Mouse (Mus musculus) liver, postnatal 0 days (tissue): ENCODE data around the gene Ttn. TPM values are rescaled to one million over a fixed set of nuclear protein-coding genes. Genes with fewer than 3 reads are reported as not detected.

Experiments used
- ATAC-seq: fragments of 200-750 bp; cut with Nextera tagmentation; 2 replicates; pipeline ENCODE4 v1.8.0; 2017; ENCODE audit warnings: mild to moderate bottlenecking, moderate library complexity
- DNase-seq: peaks from one replicate; pipeline ENCODE4 v3.0.0-alpha.2; 2016
- H3K27ac ChIP-seq: fragments of 300-500 bp; sonication (generic); 2 replicates; pipeline ENCODE4 v1.5.1; 2014; ENCODE audit warnings: antibody characterized with exemption, moderate library complexity, mild to moderate bottlenecking, low read depth
- H3K27me3 ChIP-seq: fragments of 300-500 bp; sonication (generic); 2 replicates; pipeline ENCODE4 v1.6.1; 2014; ENCODE audit warnings: low read length, control low read depth, mixed read lengths; ENCODE audit not compliant: insufficient read depth
- H3K36me3 ChIP-seq: fragments of 300-500 bp; sonication (generic); replicated peaks from 2 replicates; pipeline ENCODE4 v1.6.1; 2014; ENCODE audit warnings: mild to moderate bottlenecking, control low read depth, low read length, moderate library complexity, mixed read lengths; ENCODE audit not compliant: insufficient read depth
- H3K4me1 ChIP-seq: fragments of 300-500 bp; sonication (generic); 2 replicates; pipeline ENCODE4 v1.6.1; 2014; ENCODE audit warnings: antibody characterized with exemption, mild to moderate bottlenecking, control low read depth; ENCODE audit not compliant: insufficient read depth
- H3K4me2 ChIP-seq: fragments of 300-500 bp; sonication (generic); 2 replicates; pipeline ENCODE4 v1.6.1; 2014; ENCODE audit warnings: low read depth, mild to moderate bottlenecking, low read length, moderate library complexity, mixed read lengths
- H3K4me3 ChIP-seq: fragments of 300-500 bp; sonication (generic); 2 replicates; pipeline ENCODE4 v1.5.1; 2014; ENCODE audit warnings: low read depth, low read length
- H3K9ac ChIP-seq: fragments of 300-500 bp; sonication (generic); replicated peaks from 2 replicates; pipeline ENCODE4 v1.6.1; 2014; ENCODE audit warnings: mild to moderate bottlenecking, moderate library complexity
- H3K9me3 ChIP-seq: fragments of 300-500 bp; sonication (generic); 2 replicates; pipeline ENCODE4 v1.6.1; 2016; ENCODE audit warnings: mild to moderate bottlenecking, control low read depth, low read length, mixed read lengths
- CTCF ChIP-seq: sonication (generic); IDR thresholded peaks from 2 replicates; pipeline ENCODE4 v1.5.1; 2016; ENCODE audit warnings: antibody characterized with exemption, low read depth
- EP300 ChIP-seq: IDR thresholded peaks from 2 replicates; pipeline ENCODE4 v1.6.1; 2016; ENCODE audit warnings: antibody characterized with exemption, low read depth, mild to moderate bottlenecking
- WGBS: fragments of 180-500 bp; shearing (Covaris S2); extraction: QIAGEN DNeasy Blood & Tissue Kit; methylation state at CpG from one replicate; pipeline ENCODE4 v1.1.7; 2014; ENCODE audit not compliant: insufficient replicate concordance; 5-methylcytosine and 5-hydroxymethylcytosine counted together
- polyA plus RNA-seq: library from polyadenylated mRNA; unstranded; fragments of >200 nt; fragmentation: Nextera tagmentation; extraction: Ambion mirVana; gene quantifications from 2 replicates; pipeline ENCODE4 v1.2.1, GENCODE M21; 2015

Ttn gene
- polyA plus RNA-seq, 1 experiment from 2014 or later = 0.32 TPM

DNA sequence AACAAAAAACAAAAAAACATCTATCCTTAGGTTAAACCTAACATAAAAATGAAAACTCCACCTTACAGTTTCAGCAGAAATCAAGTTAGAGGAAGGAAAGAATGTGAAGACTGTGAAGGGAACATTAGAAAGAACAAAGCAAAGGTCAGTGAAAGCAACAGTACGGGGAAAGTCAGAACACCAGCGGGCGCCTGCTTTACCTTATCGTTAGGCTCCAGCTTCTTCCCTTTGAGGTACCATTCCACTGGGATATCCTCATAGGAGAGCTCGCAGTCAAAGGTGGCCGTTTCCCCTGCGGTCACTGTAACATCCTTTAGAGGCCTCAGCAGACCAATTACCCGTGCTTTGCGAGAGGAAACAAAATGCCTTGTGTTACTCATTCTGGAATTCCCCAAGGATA lies 175.5 kb downstream of the Ttn start:
- Histone ChIP-seq H3K9me3 (no peaks in the 10 kb centered on the region), H3K27ac (no peak overlapping the region), H3K9ac (no peak overlapping the region), H3K4me1 (no peaks in the 10 kb centered on the region), H3K36me3 (no peaks in the 10 kb centered on the region), H3K4me3 (no peak overlapping the region), H3K4me2 (no peak overlapping the region), H3K27me3 (no peaks in the 10 kb centered on the region)
- no peak for ATAC-seq
- DNase-seq = no peak
- 78% methylated on average over 9 of the region's 9 CpGs for WGBS
- TF ChIP-seq EP300 (no peak), CTCF (no peak)

GRCm38 (mm10) chr2:76806376-76806775 lies 176.0 kb downstream of the Ttn start:
- no peaks in the 10 kb centered on the region for H3K27me3 ChIP-seq
- DNase-seq (no peak), ATAC-seq (no peak)
- TF ChIP-seq CTCF = no peak
- H3K4me1 ChIP-seq = no peaks in the 10 kb centered on the region
- H3K9ac ChIP-seq = no peak overlapping the region
- H3K27ac ChIP-seq = no peak overlapping the region
- H3K36me3 ChIP-seq = no peaks in the 10 kb centered on the region
- no peak overlapping the region for H3K4me2 ChIP-seq
- 69% methylated on average over 4 of the region's 4 CpGs for WGBS
- no peak overlapping the region for H3K4me3 ChIP-seq
- H3K9me3 ChIP-seq = no peaks in the 10 kb centered on the region

DNA sequence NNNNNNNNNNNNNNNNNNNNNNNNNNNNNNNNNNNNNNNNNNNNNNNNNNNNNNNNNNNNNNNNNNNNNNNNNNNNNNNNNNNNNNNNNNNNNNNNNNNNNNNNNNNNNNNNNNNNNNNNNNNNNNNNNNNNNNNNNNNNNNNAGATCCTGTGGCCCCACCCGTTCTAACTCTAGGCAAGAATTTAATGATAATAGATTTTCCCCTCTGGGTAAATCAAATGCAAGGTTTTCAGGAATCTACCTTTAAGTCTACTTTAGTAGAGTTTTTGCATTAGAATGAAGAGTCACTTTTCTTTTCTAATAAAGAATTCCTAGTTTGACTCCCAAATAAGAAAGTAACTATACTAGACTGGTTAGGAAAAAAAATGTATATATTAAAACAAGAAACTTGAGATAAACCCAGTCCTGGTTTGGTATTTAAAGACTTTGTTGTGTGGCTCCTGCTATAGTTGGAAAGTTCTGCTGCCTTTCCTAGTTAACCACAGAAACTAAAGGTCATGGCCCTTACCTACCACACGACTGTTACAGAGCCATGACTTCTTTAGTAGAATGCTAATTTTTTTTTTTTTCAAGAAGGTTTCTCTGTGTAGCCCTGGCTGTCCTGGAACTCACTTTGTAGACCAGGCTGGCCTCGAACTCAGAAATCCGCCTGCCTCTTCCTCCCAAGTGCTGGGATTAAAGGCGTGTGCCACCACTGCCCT lies 177.0 kb downstream of the Ttn start:
- DNase-seq = no peak
- no peak for ATAC-seq
- Histone ChIP-seq H3K9me3 (no peaks in the 10 kb centered on the region), H3K4me2 (no peak overlapping the region), H3K27me3 (no peaks in the 10 kb centered on the region), H3K27ac (no peak overlapping the region), H3K36me3 (no peaks in the 10 kb centered on the region), H3K9ac (no peak overlapping the region), H3K4me3 (no peak overlapping the region), H3K4me1 (no peaks in the 10 kb centered on the region)
- WGBS = 63% methylated on average over 5 of the region's 5 CpGs
- TF ChIP-seq EP300 = no peak
- no peak for TF ChIP-seq CTCF

- no peaks in the 10 kb centered on the region for H3K36me3 ChIP-seq
- H3K4me2 ChIP-seq = no peak overlapping the region
- H3K27ac ChIP-seq = no peak overlapping the region
- no peak overlapping the region for H3K4me3 ChIP-seq
- no peaks in the 10 kb centered on the region for H3K27me3 ChIP-seq
- TF ChIP-seq CTCF (no peak), EP300 (no peak)
- no peaks in the 10 kb centered on the region for H3K4me1 ChIP-seq
- no peak for DNase-seq
- H3K9ac ChIP-seq = no peak overlapping the region
- 90% methylated on average over 12 of the region's 12 CpGs for WGBS
- ATAC-seq = no peak
- H3K9me3 ChIP-seq = no peaks in the 10 kb centered on the region
Measured at GRCm38 (mm10) chr2:76784171-76784570, 198.2 kb downstream of the Ttn start.

GRCm38 (mm10) chr2:76780792-76781191 lies 201.6 kb downstream of the Ttn start:
- WGBS = 82% methylated on average over 13 of the region's 13 CpGs
- Histone ChIP-seq H3K27me3 (no peaks in the 10 kb centered on the region), H3K4me2 (no peak overlapping the region), H3K9me3 (no peaks in the 10 kb centered on the region), H3K36me3 (no peaks in the 10 kb centered on the region), H3K4me1 (no peaks in the 10 kb centered on the region), H3K4me3 (no peak overlapping the region), H3K9ac (no peak overlapping the region), H3K27ac (no peak overlapping the region)
- ATAC-seq = no peak
- DNase-seq = no peak
- no peak for TF ChIP-seq CTCF
- no peak for TF ChIP-seq EP300

- WGBS = 83% methylated on average over 10 of the region's 10 CpGs
- no peak overlapping the region for H3K4me3 ChIP-seq
- no peak for DNase-seq
Measured at GRCm38 (mm10) chr2:76769831-76770230, 212.5 kb downstream of the Ttn start.

GRCm38 (mm10) chr2:76767231-76767630 lies 215.1 kb downstream of the Ttn start:
- no peak for DNase-seq
- Histone ChIP-seq H3K4me3 (no peak overlapping the region), H3K27ac (no peak overlapping the region), H3K9ac (no peak overlapping the region), H3K4me1 (no peaks in the 10 kb centered on the region), H3K36me3 (no peaks in the 10 kb centered on the region), H3K9me3 (peaks cover 3% of the 10 kb centered on the region; the same call in 1 of the 2 replicates), H3K4me2 (no peak overlapping the region), H3K27me3 (no peaks in the 10 kb centered on the region)
- 88% methylated on average over 12 of the region's 12 CpGs for WGBS
- TF ChIP-seq CTCF (no peak), EP300 (no peak)
- ATAC-seq = no peak

More at GRCm38 (mm10) chr2:76769831-76770230, 212.5 kb downstream of the Ttn start:
- Histone ChIP-seq H3K4me2 (no peak overlapping the region), H3K9me3 (peaks cover 3% of the 10 kb centered on the region; the same call in 1 of the 2 replicates), H3K36me3 (no peaks in the 10 kb centered on the region), H3K4me1 (no peaks in the 10 kb centered on the region), H3K27ac (no peak overlapping the region), H3K27me3 (no peaks in the 10 kb centered on the region), H3K9ac (no peak overlapping the region)
- no peak for TF ChIP-seq EP300
- no peak for TF ChIP-seq CTCF
- ATAC-seq = no peak
